ENCODE assay signal across 9 mouse cellular contexts in genomic region chr6:142938549-142939345, GRCm38 (mm10). TPM values are rescaled to one million over a fixed set of nuclear protein-coding genes. Genes with fewer than 3 reads are reported as not detected.
A peak's percentile ranks its signal among the peaks of the same experiment; 100 is the strongest.
DNase-seq lines count a peak whose midpoint lies in the region; ATAC-seq and TF ChIP-seq lines count a peak whose summit lies in the region.
"Had no signal": no experiment of that assay in that cellular context is flagged by ENCODE, and none has a peak within 500 bp of the region (broad histone marks: within the 10 kb centered on the region; RNA-seq: fewer than 3 reads in every experiment).

No protein-coding gene starts in this region.

- no peak overlapping the region for H3K4me2 ChIP-seq in neural tube, embryonic 11.5 days (ENCODE audit: low read depth)
- H3K4me2 ChIP-seq in forebrain, postnatal 0 days (ENCODE audit: low read depth): no peak overlapping the region
- H3K4me2 ChIP-seq: embryonic facial prominence, embryonic 12.5 days had no signal

- peak overlapping the region; percentile 11; the same call in 1 of the 2 replicates for H3K27ac ChIP-seq in neural tube, embryonic 11.5 days (ENCODE audit: low read depth, low read length)
- H3K27ac ChIP-seq in forebrain, postnatal 0 days (ENCODE audit: low read depth, low read length): no peak overlapping the region
- H3K27ac ChIP-seq: embryonic facial prominence, embryonic 12.5 days had no signal

- no peak overlapping the region for H3K4me3 ChIP-seq in neural tube, embryonic 11.5 days (ENCODE audit: low read depth, low read length)
- H3K4me3 ChIP-seq in forebrain, postnatal 0 days (ENCODE audit: low read depth, low read length): no peak overlapping the region
- H3K4me3 ChIP-seq: embryonic facial prominence, embryonic 12.5 days had no signal

- H3K27me3 ChIP-seq in neural tube, embryonic 11.5 days (ENCODE audit: control insufficient read depth, insufficient read depth, low read length): no peaks in the 10 kb centered on the region
- no peaks in the 10 kb centered on the region for H3K27me3 ChIP-seq in forebrain, postnatal 0 days (ENCODE audit: insufficient read depth, low read length)
- H3K27me3 ChIP-seq: embryonic facial prominence, embryonic 12.5 days; Patski had no signal

- ATAC-seq in neural tube, embryonic 11.5 days (ENCODE audit: insufficient read depth, low FRiP score, low TSS enrichment): peak; percentile 35
- peak; percentile 47; the same call in 1 of the 2 replicates for ATAC-seq in forebrain, postnatal 0 days
- ATAC-seq: Patski had no signal

- H3K9ac ChIP-seq in neural tube, embryonic 11.5 days (ENCODE audit: low read length): no peak overlapping the region
- no peak overlapping the region for H3K9ac ChIP-seq in forebrain, postnatal 0 days
- H3K9ac ChIP-seq: embryonic facial prominence, embryonic 12.5 days had no signal

- no peaks in the 10 kb centered on the region for H3K9me3 ChIP-seq in neural tube, embryonic 11.5 days (ENCODE audit: control insufficient read depth, low read length)
- H3K9me3 ChIP-seq in forebrain, postnatal 0 days (ENCODE audit: low read length): no peaks in the 10 kb centered on the region
- H3K9me3 ChIP-seq: embryonic facial prominence, embryonic 12.5 days had no signal

- WGBS in neural tube, embryonic 11.5 days: 50% methylated on average over 9 of the region's 9 CpGs
- WGBS in forebrain, postnatal 0 days: 39% methylated on average over 9 of the region's 9 CpGs

- 0 out of 2 replicates have a peak, but pooled peaks cover 3% of the 10 kb centered on the region for H3K4me1 ChIP-seq in neural tube, embryonic 11.5 days (ENCODE audit: control insufficient read depth, insufficient read depth, low read length)
- no peaks in the 10 kb centered on the region for H3K4me1 ChIP-seq in forebrain, postnatal 0 days (ENCODE audit: insufficient read depth)
- H3K4me1 ChIP-seq: embryonic facial prominence, embryonic 12.5 days had no signal

- TF ChIP-seq CTCF in forebrain, postnatal 0 days (IDR thresholded peaks at IDR 0.05; ENCODE audit: low read depth): no peak

- no peak for DNase-seq in neural tube, embryonic 11.5 days (ENCODE audit: low spot score)
- no peak for DNase-seq in neural tube, embryonic 10.5 days (ENCODE audit: extremely low spot score, low spot score)
- peak; percentile 44 for DNase-seq in forebrain, postnatal 0 days
- peak; percentile 76 to 84 for DNase-seq in kidney, postnatal 4 days
- peak; percentile 51 for DNase-seq in testis, postnatal 14 days (ENCODE audit: low spot score)
- DNase-seq in natural killer cell, adult 2 months (ENCODE audit: low spot score in 2 of 2): no peak
- DNase-seq in cerebellum, adult 9-11 months: no peak

- no peaks in the 10 kb centered on the region for H3K36me3 ChIP-seq in neural tube, embryonic 11.5 days (ENCODE audit: control insufficient read depth, insufficient read depth, low read length)
- H3K36me3 ChIP-seq in forebrain, postnatal 0 days (ENCODE audit: insufficient read depth): no peaks in the 10 kb centered on the region
- H3K36me3 ChIP-seq: embryonic facial prominence, embryonic 12.5 days had no signal

RNA-seq across cellular contexts. Expression of gene St8sia1, which starts 25.5 kb away (rescaled TPM):
- 9.0 and 10.6 TPM in 2 replicates for polyA plus RNA-seq in neural tube, embryonic 11.5 days (2014; fragmentation: Nextera tagmentation; extraction: Ambion mirVana)
- total RNA-seq in forebrain, postnatal 0 days (2014; rRNA removed): 10.8 and 15.5 TPM in 2 replicates
- 2.3 and 3.5 TPM in 2 replicates for polyA plus RNA-seq in forebrain, postnatal 0 days (2015; fragmentation: Nextera tagmentation; extraction: Ambion mirVana)

Comparison
In these comparisons a context has a peak if more than half of its experiments do, and no peak if none do; other contexts are left out.
1. DNase-seq: peak in forebrain, postnatal 0 days (single experiment), kidney, postnatal 4 days (2 of 2) and testis, postnatal 14 days (single experiment); none in neural tube, embryonic 11.5 days (single experiment), neural tube, embryonic 10.5 days (single experiment), natural killer cell, adult 2 months (0 of 2) and cerebellum, adult 9-11 months (single experiment).